Mouse (Mus musculus): ENCODE data around the gene Dnm1. TPM values are rescaled to one million over a fixed set of nuclear protein-coding genes. Genes with fewer than 3 reads are reported as not detected.

The Dnm1 gene
- polyA plus RNA-seq, 1 experiment from 2014 or later: 10.1 TPM

DNA sequence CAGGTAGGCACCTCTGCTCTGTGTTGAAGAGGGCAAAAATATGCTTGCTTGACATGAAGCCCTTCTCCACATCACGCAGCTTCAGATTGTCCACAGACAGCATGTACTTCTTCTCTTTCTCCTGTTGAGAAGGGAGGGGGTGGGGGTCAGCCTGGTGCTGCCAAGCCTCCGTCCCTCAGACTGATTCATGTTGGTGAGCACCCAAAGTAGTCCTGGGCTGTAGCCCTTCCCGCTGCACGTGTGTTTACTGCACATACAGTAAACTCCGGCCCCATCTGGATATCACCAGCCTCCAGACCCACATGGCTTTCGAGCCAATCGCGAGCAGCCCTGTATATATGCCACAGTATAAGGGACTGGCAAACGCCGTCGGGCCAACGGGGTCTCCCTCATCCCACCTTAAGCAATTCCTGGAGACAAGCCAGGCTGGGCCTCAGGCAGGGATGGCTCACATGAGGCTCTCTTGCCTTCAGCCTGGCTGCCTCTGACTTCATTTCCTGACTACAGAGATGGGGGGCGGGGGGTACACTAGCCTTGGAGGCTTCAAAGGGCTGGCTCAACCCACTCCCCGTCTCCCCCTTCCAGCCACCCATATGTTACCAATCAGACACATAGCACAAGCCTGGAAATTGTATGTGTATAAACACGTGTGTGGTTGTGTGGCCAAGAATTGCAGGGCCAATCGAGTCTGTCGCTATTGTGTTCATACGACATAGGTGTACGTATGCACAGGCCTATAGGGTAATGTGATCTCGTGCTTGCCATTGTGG lies 36.1 kb downstream of the Dnm1 start:
- peak; percentile 11; the same call in 1 of the 2 replicates for ATAC-seq (replicated peaks; ENCODE audit: insufficient number of reproducible peaks, low FRiP score, low TSS enrichment)
- peaks cover 8% of the 10 kb centered on the region for H3K27me3 ChIP-seq (ENCODE audit: control insufficient read depth, insufficient read depth, low read length)
- H3K27ac ChIP-seq (ENCODE audit: low read depth, low read length): peak overlapping the region; percentile 89
- no peaks in the 10 kb centered on the region for H3K36me3 ChIP-seq (ENCODE audit: control insufficient read depth, insufficient read depth, low read length)
- no peak overlapping the region for H3K4me3 ChIP-seq (ENCODE audit: low read depth, low read length)
- peak overlapping the region; percentile 74 for H3K4me2 ChIP-seq
- peak overlapping the region; percentile 84; the same call in 1 of the 2 replicates for H3K9ac ChIP-seq (ENCODE audit: low read depth, low read length)
- peaks cover 43% of the 10 kb centered on the region for H3K4me1 ChIP-seq (ENCODE audit: control insufficient read depth, insufficient read depth, low read length)
- WGBS (ENCODE audit: insufficient replicate concordance): 60% methylated on average over 20 of the region's 20 CpGs
- no peaks in the 10 kb centered on the region for H3K9me3 ChIP-seq (replicated peaks; ENCODE audit: control insufficient read depth, low read length)

GRCm38 (mm10) chr2:32315751-32316150 lies 37.4 kb downstream of the Dnm1 start:
- peak overlapping the region; percentile 89 for H3K27ac ChIP-seq (ENCODE audit: low read depth, low read length)
- H3K27me3 ChIP-seq (ENCODE audit: control insufficient read depth, insufficient read depth, low read length): peaks cover 8% of the 10 kb centered on the region
- H3K4me1 ChIP-seq (ENCODE audit: control insufficient read depth, insufficient read depth, low read length): peaks cover 52% of the 10 kb centered on the region
- WGBS (ENCODE audit: insufficient replicate concordance): 13% methylated on average over 8 of the region's 8 CpGs
- peak overlapping the region; percentile 39 for H3K4me2 ChIP-seq
- H3K9me3 ChIP-seq (replicated peaks; ENCODE audit: control insufficient read depth, low read length): no peaks in the 10 kb centered on the region
- no peaks in the 10 kb centered on the region for H3K36me3 ChIP-seq (ENCODE audit: control insufficient read depth, insufficient read depth, low read length)
- H3K4me3 ChIP-seq (ENCODE audit: low read depth, low read length): no peak overlapping the region
- 0 out of 2 replicates have a peak overlapping the region, but pooled peaks have one; percentile 28 for H3K9ac ChIP-seq (ENCODE audit: low read depth, low read length)
- no peak for ATAC-seq (replicated peaks; ENCODE audit: insufficient number of reproducible peaks, low FRiP score, low TSS enrichment)

DNA sequence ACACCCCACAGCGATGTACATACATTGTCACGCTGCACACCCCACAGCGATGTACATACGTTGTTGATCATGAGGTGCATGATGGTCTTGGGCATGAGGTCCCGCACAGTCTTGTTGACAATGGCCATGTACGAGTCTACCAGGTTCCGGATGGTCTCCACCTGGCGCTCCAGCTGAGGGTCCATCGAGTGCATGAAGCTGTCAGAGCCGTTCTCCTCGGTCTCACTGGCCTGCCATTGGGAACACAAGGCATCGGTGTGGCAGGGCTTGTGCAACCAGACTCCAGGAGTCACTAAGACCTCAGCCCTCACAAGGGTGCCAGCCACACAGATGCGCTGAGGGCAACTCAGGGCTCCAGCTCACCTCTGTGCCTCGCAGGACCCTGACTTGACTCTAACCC lies 38.3 kb downstream of the Dnm1 start:
- 89% methylated on average over 14 of the region's 14 CpGs for WGBS (ENCODE audit: insufficient replicate concordance)
- Histone ChIP-seq H3K4me1 (ENCODE audit: control insufficient read depth, insufficient read depth, low read length) (peaks cover 49% of the 10 kb centered on the region), H3K27ac (ENCODE audit: low read depth, low read length) (peak overlapping the region; percentile 89), H3K27me3 (ENCODE audit: control insufficient read depth, insufficient read depth, low read length) (peaks cover 12% of the 10 kb centered on the region), H3K9ac (ENCODE audit: low read depth, low read length) (no peak overlapping the region), H3K4me2 (no peak overlapping the region), H3K9me3 (replicated peaks; ENCODE audit: control insufficient read depth, low read length) (no peaks in the 10 kb centered on the region), H3K4me3 (ENCODE audit: low read depth, low read length) (no peak overlapping the region), H3K36me3 (ENCODE audit: control insufficient read depth, insufficient read depth, low read length) (no peaks in the 10 kb centered on the region)
- no peak for ATAC-seq (replicated peaks; ENCODE audit: insufficient number of reproducible peaks, low FRiP score, low TSS enrichment)

DNA sequence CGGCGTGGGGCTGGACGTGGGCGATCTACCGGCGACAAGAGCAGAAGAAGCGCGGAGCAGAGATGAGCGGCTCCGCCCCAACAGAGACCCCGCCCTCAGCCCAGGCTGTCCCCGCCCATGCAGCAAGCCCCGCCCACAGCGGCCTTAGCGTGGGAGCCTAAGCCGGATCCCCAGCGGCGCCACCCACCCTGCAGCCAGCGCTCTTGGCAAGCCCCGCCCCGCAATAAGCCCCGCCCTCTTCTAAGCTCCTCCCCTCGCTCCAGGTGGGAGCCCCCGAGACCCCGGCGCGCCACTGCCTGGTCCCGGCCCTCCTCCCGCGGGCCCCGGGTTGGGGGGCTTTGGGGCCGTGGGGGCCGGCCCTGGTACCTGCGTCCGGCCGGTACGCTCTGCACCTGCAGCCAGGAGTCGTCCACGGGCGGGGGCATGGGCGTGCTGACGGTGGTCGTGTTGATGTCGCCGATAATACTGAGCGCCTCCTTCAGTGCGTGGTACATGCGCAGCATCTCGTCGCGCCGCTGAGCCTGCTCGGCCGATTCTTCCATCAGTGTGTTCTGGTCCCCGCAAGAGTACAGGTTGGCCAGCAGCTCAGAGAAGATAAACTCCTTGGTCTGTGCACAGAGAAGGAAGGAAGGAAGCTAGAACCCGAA lies 40.7 kb downstream of the Dnm1 start:
- Histone ChIP-seq H3K27ac (ENCODE audit: low read depth, low read length) (no peak overlapping the region), H3K27me3 (ENCODE audit: control insufficient read depth, insufficient read depth, low read length) (peaks cover 12% of the 10 kb centered on the region)
- peak; percentile 78 for ATAC-seq (replicated peaks; ENCODE audit: insufficient number of reproducible peaks, low FRiP score, low TSS enrichment)

DNA sequence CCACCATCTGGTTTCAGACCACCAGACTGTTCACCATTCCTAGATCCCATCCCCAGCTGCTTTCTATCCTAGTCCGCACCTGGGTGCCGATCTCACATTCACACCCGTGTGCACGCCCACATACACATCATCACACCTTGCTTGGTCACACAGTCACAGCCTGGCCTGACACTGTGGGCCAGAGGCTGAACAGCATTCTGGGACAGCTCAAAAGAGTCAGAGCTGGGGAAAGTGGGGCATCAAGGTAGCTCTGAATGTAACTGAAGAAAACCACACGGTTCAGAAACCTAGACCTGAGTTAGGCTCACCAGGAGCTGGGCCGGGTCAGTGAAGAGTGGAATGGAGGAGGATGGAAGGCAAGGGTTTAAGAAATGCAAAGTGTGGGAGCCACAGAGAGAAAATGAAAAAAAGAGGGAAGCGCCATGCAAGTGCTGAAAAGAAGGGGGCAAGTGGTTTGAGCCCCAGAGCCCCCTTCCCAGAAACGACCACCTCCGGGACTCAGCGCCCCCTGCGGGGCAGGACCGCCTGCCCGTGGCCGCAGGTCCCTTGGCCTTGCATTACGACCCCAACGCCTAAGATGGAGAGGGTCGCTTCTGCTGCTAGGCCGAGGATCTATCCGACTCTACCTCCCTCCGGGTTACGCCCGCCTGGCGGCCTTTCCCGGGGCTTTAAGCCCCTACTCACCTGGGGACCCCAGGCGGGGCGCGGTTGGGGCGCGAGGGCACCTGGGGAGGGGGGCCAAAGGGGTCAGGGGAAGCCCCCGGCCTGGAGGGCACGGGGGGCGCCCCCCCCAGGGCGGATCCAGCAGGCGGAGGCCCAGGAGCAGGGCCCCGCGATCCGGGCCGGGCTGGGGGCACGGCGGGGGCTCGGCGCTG lies 41.5 kb downstream of the Dnm1 start:
- WGBS (ENCODE audit: insufficient replicate concordance): 8% methylated on average over 40 of the region's 42 CpGs
- H3K4me3 ChIP-seq (ENCODE audit: low read depth, low read length): peak overlapping the region; percentile 63
- H3K27ac ChIP-seq (ENCODE audit: low read depth, low read length): 0 out of 2 replicates have a peak overlapping the region, but pooled peaks have one; percentile 16
- H3K4me2 ChIP-seq: peak overlapping the region; percentile 98
- H3K9me3 ChIP-seq (replicated peaks; ENCODE audit: control insufficient read depth, low read length): no peaks in the 10 kb centered on the region
- no peak for ATAC-seq (replicated peaks; ENCODE audit: insufficient number of reproducible peaks, low FRiP score, low TSS enrichment)
- H3K27me3 ChIP-seq (ENCODE audit: control insufficient read depth, insufficient read depth, low read length): peaks cover 10% of the 10 kb centered on the region
- H3K36me3 ChIP-seq (ENCODE audit: control insufficient read depth, insufficient read depth, low read length): peaks cover 12% of the 10 kb centered on the region
- peak overlapping the region; percentile 69 for H3K9ac ChIP-seq (ENCODE audit: low read depth, low read length)
- peaks cover 22% of the 10 kb centered on the region for H3K4me1 ChIP-seq (ENCODE audit: control insufficient read depth, insufficient read depth, low read length)

More for the DNA sequence above, 40.7 kb downstream of the Dnm1 start:
- Histone ChIP-seq H3K4me1 (ENCODE audit: control insufficient read depth, insufficient read depth, low read length) (peaks cover 29% of the 10 kb centered on the region), H3K36me3 (ENCODE audit: control insufficient read depth, insufficient read depth, low read length) (peaks cover 7% of the 10 kb centered on the region; the same call in 1 of the 2 replicates), H3K4me3 (ENCODE audit: low read depth, low read length) (peak overlapping the region; percentile 63), H3K9ac (ENCODE audit: low read depth, low read length) (peak overlapping the region; percentile 69), H3K9me3 (replicated peaks; ENCODE audit: control insufficient read depth, low read length) (no peaks in the 10 kb centered on the region), H3K4me2 (peak overlapping the region; percentile 98)
- WGBS (ENCODE audit: insufficient replicate concordance): 2% methylated on average over 42 of the region's 56 CpGs

DNA sequence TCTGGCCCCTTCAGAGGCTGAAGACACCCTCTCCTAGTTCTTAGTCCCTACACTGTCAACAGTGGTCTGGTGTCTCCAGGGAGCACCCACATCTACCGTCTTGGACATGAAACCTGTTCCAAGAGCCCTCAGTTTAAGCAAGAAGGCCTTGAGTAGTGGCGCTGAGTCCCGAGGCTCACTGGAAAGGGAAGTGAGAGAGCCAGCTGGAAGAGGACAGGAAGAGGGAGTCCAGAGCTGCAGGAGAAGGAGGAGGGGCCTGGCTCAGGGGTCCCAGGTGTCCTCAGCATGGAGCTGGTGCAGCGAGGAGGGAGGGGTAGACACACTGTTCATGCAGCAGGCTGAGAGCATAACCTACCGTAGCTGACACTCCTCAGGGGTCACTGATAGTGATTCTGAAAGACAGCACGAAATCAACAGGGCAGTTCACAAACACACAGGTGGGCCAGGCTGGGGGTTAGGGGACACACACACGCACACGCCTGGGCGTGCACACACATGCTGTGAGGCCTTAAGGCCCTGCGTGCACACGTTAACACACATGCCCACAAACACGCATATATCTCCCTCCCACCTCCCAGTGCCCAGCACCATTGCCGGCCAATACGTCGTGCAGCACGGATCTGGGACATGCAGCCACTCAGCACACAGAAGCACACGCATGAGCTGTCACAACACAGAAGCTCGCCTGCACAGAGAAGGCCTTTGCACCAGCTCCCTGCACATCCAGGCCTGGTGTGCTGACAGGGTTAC lies 42.9 kb downstream of the Dnm1 start:
- H3K27ac ChIP-seq (ENCODE audit: low read depth, low read length): no peak overlapping the region
- no peak overlapping the region for H3K4me2 ChIP-seq
- no peak overlapping the region for H3K4me3 ChIP-seq (ENCODE audit: low read depth, low read length)
- no peak overlapping the region for H3K9ac ChIP-seq (ENCODE audit: low read depth, low read length)
- WGBS (ENCODE audit: insufficient replicate concordance): 89% methylated on average over 18 of the region's 18 CpGs
- peaks cover 24% of the 10 kb centered on the region for H3K36me3 ChIP-seq (ENCODE audit: control insufficient read depth, insufficient read depth, low read length)
- H3K27me3 ChIP-seq (ENCODE audit: control insufficient read depth, insufficient read depth, low read length): peaks cover 10% of the 10 kb centered on the region
- no peak for ATAC-seq (replicated peaks; ENCODE audit: insufficient number of reproducible peaks, low FRiP score, low TSS enrichment)
- H3K9me3 ChIP-seq (replicated peaks; ENCODE audit: control insufficient read depth, low read length): no peaks in the 10 kb centered on the region
- H3K4me1 ChIP-seq (ENCODE audit: control insufficient read depth, insufficient read depth, low read length): peaks cover 10% of the 10 kb centered on the region

- Histone ChIP-seq H3K4me2 (no peak overlapping the region), H3K4me1 (ENCODE audit: control insufficient read depth, insufficient read depth, low read length) (peaks cover 10% of the 10 kb centered on the region), H3K9ac (ENCODE audit: low read depth, low read length) (no peak overlapping the region), H3K4me3 (ENCODE audit: low read depth, low read length) (no peak overlapping the region), H3K36me3 (ENCODE audit: control insufficient read depth, insufficient read depth, low read length) (peaks cover 27% of the 10 kb centered on the region), H3K9me3 (replicated peaks; ENCODE audit: control insufficient read depth, low read length) (no peaks in the 10 kb centered on the region), H3K27me3 (ENCODE audit: control insufficient read depth, insufficient read depth, low read length) (peaks cover 10% of the 10 kb centered on the region), H3K27ac (ENCODE audit: low read depth, low read length) (no peak overlapping the region)
- 89% methylated on average over 16 of the region's 16 CpGs for WGBS (ENCODE audit: insufficient replicate concordance)
- ATAC-seq (replicated peaks; ENCODE audit: insufficient number of reproducible peaks, low FRiP score, low TSS enrichment): no peak
Measured at GRCm38 (mm10) chr2:32308870-32309568, 44.1 kb downstream of the Dnm1 start.

Data from heart, embryonic 11.5 days (tissue).